Mouse (Mus musculus): Measurements from ENCODE around the gene Asb6. TPM values are rescaled to one million over a fixed set of nuclear protein-coding genes. Genes with fewer than 3 reads are reported as not detected.

Gene Asb6
- polyA plus RNA-seq, 1 experiment from 2014 or later = 38.5 TPM

DNA sequence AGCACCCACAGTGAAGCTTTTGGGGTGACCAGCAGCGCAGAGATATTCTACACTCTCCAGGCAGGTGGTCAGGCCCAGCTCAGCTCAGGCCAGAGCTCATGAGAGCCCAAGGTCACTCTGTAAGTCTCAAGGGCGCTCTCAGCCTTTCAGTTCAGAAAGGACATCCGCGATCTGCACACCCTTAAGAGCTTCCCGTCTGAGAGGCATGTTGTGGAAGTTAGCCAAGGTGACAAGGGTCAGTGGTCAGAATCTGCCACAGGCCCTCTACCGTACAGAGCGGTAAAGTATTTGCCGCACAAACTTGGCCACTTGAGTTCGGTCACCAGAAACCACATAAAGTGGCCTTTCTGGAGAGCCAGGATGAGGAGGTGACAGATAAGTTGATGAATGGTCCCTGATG, 33.4 kb upstream of the Asb6 start:
- WGBS = 91% methylated on average over 9 of the region's 9 CpGs
- 0 out of 2 replicates have a peak, but pooled peaks cover 4% of the 10 kb centered on the region for H3K4me1 ChIP-seq (ENCODE audit: control insufficient read depth, insufficient read depth, low read length)
- DNase-seq = no peak

DNA sequence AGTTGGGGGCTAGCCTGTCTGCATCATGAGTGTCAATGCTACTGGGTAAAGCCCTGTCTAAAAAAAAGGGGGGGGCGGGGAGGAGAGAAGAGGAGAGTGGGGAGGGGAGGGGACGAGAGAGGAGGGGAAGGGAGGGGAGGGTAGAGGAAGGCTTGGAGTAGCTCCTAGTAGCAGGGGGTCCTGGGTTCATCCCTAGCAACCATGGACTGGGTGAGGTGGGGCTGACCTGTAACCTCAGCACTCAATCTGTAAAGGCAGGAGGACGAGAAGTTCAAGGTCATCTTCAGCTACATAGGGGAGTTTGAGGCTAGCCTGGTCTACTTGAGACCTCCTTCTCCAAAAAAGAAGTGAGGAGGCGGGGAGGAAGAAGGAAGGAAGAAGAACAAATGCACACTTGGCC, 31.9 kb upstream of the Asb6 start:
- Histone ChIP-seq H3K9ac (replicated peaks; ENCODE audit: low read length) (no peak overlapping the region), H3K4me3 (replicated peaks; ENCODE audit: low read depth, low read length) (no peak overlapping the region), H3K4me1 (ENCODE audit: control insufficient read depth, insufficient read depth, low read length) (0 out of 2 replicates have a peak, but pooled peaks cover 4% of the 10 kb centered on the region), H3K9me3 (ENCODE audit: control insufficient read depth, low read length) (no peaks in the 10 kb centered on the region), H3K27me3 (ENCODE audit: control insufficient read depth, insufficient read depth, low read length) (peaks cover 15% of the 10 kb centered on the region; the same call in 1 of the 2 replicates), H3K4me2 (ENCODE audit: low read length) (no peak overlapping the region), H3K36me3 (ENCODE audit: control insufficient read depth, insufficient read depth, low read length) (no peaks in the 10 kb centered on the region), H3K27ac (replicated peaks; ENCODE audit: low read depth, low read length) (no peak overlapping the region)
- WGBS = 78% methylated on average over 4 of the region's 4 CpGs
- ATAC-seq (ENCODE audit: low FRiP score, low TSS enrichment) (no peak), DNase-seq (no peak)

More for the DNA sequence above, 33.4 kb upstream of the Asb6 start:
- Histone ChIP-seq H3K27me3 (ENCODE audit: control insufficient read depth, insufficient read depth, low read length) (peaks cover 15% of the 10 kb centered on the region; the same call in 1 of the 2 replicates), H3K4me3 (replicated peaks; ENCODE audit: low read depth, low read length) (no peak overlapping the region), H3K27ac (replicated peaks; ENCODE audit: low read depth, low read length) (no peak overlapping the region), H3K36me3 (ENCODE audit: control insufficient read depth, insufficient read depth, low read length) (no peaks in the 10 kb centered on the region), H3K4me2 (ENCODE audit: low read length) (no peak overlapping the region), H3K9me3 (ENCODE audit: control insufficient read depth, low read length) (no peaks in the 10 kb centered on the region), H3K9ac (replicated peaks; ENCODE audit: low read length) (no peak overlapping the region)
- ATAC-seq (ENCODE audit: low FRiP score, low TSS enrichment) = no peak

DNA sequence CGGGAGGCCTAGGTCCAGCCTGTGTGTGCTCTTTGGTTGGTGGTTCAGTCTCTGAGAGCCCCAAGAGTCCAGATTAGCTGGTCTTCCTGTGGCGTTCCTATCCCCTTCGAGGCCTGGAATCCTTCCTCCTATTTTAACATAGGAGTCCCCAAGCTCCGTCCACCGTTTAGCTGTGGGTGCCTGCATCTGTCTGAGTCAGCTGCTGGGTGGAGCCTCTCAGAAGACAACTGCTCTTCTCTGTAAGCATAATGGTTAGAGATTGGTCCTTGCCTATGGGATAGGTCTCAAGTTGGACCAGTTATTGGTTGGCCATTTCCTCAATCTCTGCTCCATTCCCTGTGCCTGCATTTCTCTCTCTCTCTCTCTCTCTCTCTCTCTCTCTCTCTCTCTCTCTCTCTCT, 29.6 kb upstream of the Asb6 start:
- 86% methylated on average over 5 of the region's 5 CpGs for WGBS
- Histone ChIP-seq H3K4me2 (ENCODE audit: low read length) (no peak overlapping the region), H3K9me3 (ENCODE audit: control insufficient read depth, low read length) (no peaks in the 10 kb centered on the region), H3K9ac (replicated peaks; ENCODE audit: low read length) (no peak overlapping the region), H3K4me3 (replicated peaks; ENCODE audit: low read depth, low read length) (no peak overlapping the region), H3K36me3 (ENCODE audit: control insufficient read depth, insufficient read depth, low read length) (no peaks in the 10 kb centered on the region), H3K4me1 (ENCODE audit: control insufficient read depth, insufficient read depth, low read length) (0 out of 2 replicates have a peak, but pooled peaks cover 3% of the 10 kb centered on the region), H3K27ac (replicated peaks; ENCODE audit: low read depth, low read length) (no peak overlapping the region), H3K27me3 (ENCODE audit: control insufficient read depth, insufficient read depth, low read length) (peaks cover 10% of the 10 kb centered on the region; the same call in 1 of the 2 replicates)
- ATAC-seq (ENCODE audit: low FRiP score, low TSS enrichment) = no peak
- DNase-seq = no peak

DNA sequence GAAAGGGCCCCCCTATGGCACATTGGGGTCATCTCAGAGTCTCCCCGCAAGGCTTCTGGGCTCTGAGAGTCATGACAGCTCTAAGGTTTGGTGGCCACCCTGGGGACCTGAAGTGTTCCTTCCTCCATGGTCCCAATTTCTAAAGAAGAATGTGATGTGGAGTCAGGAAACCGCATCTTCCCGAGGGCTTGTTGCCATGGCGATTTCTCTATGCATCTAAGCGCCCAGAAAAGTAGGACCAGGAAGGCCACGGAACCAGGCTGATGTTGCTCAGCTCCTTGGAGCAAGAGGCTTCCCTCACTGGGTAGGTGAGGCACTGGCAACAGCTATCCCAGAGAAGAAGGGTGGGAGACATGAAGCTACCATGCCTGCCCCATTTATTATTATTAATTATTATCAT, 26.9 kb upstream of the Asb6 start:
- Histone ChIP-seq H3K27ac (replicated peaks; ENCODE audit: low read depth, low read length) (no peak overlapping the region), H3K9me3 (ENCODE audit: control insufficient read depth, low read length) (no peaks in the 10 kb centered on the region), H3K27me3 (ENCODE audit: control insufficient read depth, insufficient read depth, low read length) (no peaks in the 10 kb centered on the region), H3K4me3 (replicated peaks; ENCODE audit: low read depth, low read length) (no peak overlapping the region), H3K4me2 (ENCODE audit: low read length) (no peak overlapping the region), H3K4me1 (ENCODE audit: control insufficient read depth, insufficient read depth, low read length) (peaks cover 9% of the 10 kb centered on the region; the same call in 1 of the 2 replicates), H3K9ac (replicated peaks; ENCODE audit: low read length) (no peak overlapping the region), H3K36me3 (ENCODE audit: control insufficient read depth, insufficient read depth, low read length) (no peaks in the 10 kb centered on the region)
- WGBS = 43% methylated on average over 6 of the region's 6 CpGs
- no peak for ATAC-seq (ENCODE audit: low FRiP score, low TSS enrichment)
- peak; percentile 65 for DNase-seq

DNA sequence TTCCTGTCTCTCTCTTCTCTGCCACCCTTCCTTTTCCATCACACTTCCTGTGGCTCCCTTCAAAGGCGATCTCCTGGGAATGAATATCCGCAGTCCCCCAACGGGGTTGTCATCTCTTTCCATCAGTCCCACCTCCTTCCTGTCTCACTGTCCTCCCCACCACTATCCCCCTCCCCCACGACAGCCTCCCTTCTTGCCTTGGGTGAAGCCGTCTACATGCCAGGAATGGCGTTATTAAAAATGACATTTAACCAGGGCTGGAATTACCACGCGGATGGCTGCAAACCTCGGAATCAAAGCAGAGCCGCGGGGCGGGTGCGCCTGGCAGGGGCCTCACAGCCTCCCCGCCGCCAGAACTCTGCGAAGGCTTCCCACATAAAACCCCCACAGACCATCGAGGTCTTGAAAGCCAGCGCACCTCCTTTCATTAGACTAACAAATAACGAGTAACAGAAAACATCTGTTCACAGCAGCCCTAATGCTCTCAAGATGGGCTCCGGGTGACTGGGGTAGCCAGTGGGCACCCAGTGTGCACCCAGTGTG, 22.7 kb upstream of the Asb6 start:
- Histone ChIP-seq H3K36me3 (ENCODE audit: control insufficient read depth, insufficient read depth, low read length) (no peaks in the 10 kb centered on the region), H3K4me1 (ENCODE audit: control insufficient read depth, insufficient read depth, low read length) (peaks cover 9% of the 10 kb centered on the region; the same call in 1 of the 2 replicates), H3K27me3 (ENCODE audit: control insufficient read depth, insufficient read depth, low read length) (no peaks in the 10 kb centered on the region), H3K4me2 (ENCODE audit: low read length) (no peak overlapping the region), H3K4me3 (replicated peaks; ENCODE audit: low read depth, low read length) (no peak overlapping the region), H3K9me3 (ENCODE audit: control insufficient read depth, low read length) (no peaks in the 10 kb centered on the region), H3K27ac (replicated peaks; ENCODE audit: low read depth, low read length) (0 out of 2 replicates have a peak overlapping the region, but pooled peaks have one; percentile 37), H3K9ac (replicated peaks; ENCODE audit: low read length) (no peak overlapping the region)
- no peak for ATAC-seq (ENCODE audit: low FRiP score, low TSS enrichment)
- DNase-seq = peak; percentile 28
- WGBS = 42% methylated on average over 20 of the region's 20 CpGs

DNA sequence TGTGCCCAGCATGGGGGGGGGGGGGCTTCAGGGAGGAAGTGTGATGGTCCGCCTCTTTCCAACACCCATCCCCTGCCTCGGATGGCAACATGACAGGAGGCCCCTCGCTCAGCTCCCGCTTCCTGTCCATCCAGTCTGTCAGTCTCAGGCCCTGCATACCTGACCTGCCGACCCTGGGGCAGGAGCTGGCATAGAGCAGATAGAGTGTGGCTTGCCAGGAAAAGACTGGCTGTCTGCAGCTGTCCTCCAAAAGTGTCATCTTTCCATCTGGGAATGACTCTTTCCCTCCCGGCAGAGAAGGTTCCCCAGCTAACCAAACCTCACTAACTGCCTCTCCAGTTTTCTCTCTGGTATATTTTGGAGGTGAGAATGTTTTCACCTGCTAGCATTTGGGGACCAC, 20.4 kb upstream of the Asb6 start:
- no peak for ATAC-seq (ENCODE audit: low FRiP score, low TSS enrichment)
- 64% methylated on average over 6 of the region's 6 CpGs for WGBS
- H3K36me3 ChIP-seq (ENCODE audit: control insufficient read depth, insufficient read depth, low read length) = no peaks in the 10 kb centered on the region

DNA sequence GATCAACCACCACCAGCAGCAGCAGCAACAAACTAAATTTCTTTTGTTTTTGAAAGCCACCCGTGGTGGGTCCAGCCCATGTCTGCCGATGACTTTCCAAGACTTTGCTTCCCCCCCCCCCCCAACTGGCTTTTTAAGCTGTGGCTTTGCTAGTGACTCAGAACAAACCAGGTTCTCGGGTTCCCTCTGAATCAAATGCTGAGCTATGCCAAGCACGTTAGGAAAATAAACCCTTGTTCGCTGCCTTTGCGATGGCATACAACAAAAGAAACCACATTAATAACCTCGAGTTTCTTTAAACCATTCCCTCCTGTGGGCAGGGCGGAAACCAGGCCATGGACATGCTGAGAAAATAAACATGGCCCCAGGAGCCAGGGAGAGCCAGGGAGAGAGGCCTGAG, 18.1 kb upstream of the Asb6 start:
- WGBS = 70% methylated on average over 8 of the region's 8 CpGs
- no peak overlapping the region for H3K4me2 ChIP-seq (ENCODE audit: low read length)
- ATAC-seq (ENCODE audit: low FRiP score, low TSS enrichment) (no peak), DNase-seq (no peak)
- no peak overlapping the region for H3K9ac ChIP-seq (replicated peaks; ENCODE audit: low read length)
- H3K9me3 ChIP-seq (ENCODE audit: control insufficient read depth, low read length) = no peaks in the 10 kb centered on the region
- H3K27me3 ChIP-seq (ENCODE audit: control insufficient read depth, insufficient read depth, low read length) = peaks cover 27% of the 10 kb centered on the region
- H3K36me3 ChIP-seq (ENCODE audit: control insufficient read depth, insufficient read depth, low read length) = no peaks in the 10 kb centered on the region
- H3K4me1 ChIP-seq (ENCODE audit: control insufficient read depth, insufficient read depth, low read length) = peaks cover 15% of the 10 kb centered on the region; the same call in 1 of the 2 replicates
- H3K4me3 ChIP-seq (replicated peaks; ENCODE audit: low read depth, low read length) = no peak overlapping the region
- no peak overlapping the region for H3K27ac ChIP-seq (replicated peaks; ENCODE audit: low read depth, low read length)

More for the DNA sequence above, 20.4 kb upstream of the Asb6 start:
- no peak overlapping the region for H3K4me3 ChIP-seq (replicated peaks; ENCODE audit: low read depth, low read length)
- no peak overlapping the region for H3K9ac ChIP-seq (replicated peaks; ENCODE audit: low read length)
- no peaks in the 10 kb centered on the region for H3K9me3 ChIP-seq (ENCODE audit: control insufficient read depth, low read length)
- no peak overlapping the region for H3K27ac ChIP-seq (replicated peaks; ENCODE audit: low read depth, low read length)
- no peak overlapping the region for H3K4me2 ChIP-seq (ENCODE audit: low read length)
- peaks cover 8% of the 10 kb centered on the region; the same call in 1 of the 2 replicates for H3K27me3 ChIP-seq (ENCODE audit: control insufficient read depth, insufficient read depth, low read length)
- H3K4me1 ChIP-seq (ENCODE audit: control insufficient read depth, insufficient read depth, low read length) = peaks cover 8% of the 10 kb centered on the region; the same call in 1 of the 2 replicates
- DNase-seq = no peak

DNA sequence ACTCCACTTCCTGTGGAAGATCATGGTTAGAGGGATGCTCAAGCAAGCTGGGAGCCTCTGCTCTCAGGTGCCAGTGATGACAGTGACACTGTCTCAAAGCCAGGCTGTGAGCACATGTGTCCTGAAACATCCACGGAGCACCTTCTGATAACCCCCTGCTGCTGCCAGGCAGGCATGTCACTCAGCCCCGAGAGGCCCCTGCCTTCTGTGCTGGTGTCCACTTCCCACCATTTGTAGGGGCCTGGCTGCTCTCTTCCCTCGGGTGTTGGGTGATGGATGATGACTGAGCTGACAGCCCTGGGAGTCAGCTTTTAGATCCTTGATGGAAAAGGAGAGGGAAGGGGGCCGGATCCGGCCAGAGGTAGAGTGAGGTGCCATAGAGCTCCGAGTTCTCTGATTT, 16.6 kb upstream of the Asb6 start:
- peaks cover 27% of the 10 kb centered on the region for H3K27me3 ChIP-seq (ENCODE audit: control insufficient read depth, insufficient read depth, low read length)
- ATAC-seq (ENCODE audit: low FRiP score, low TSS enrichment) = no peak
- no peak overlapping the region for H3K27ac ChIP-seq (replicated peaks; ENCODE audit: low read depth, low read length)
- 46% methylated on average over 6 of the region's 6 CpGs for WGBS
- H3K9me3 ChIP-seq (ENCODE audit: control insufficient read depth, low read length) = no peaks in the 10 kb centered on the region
- no peak overlapping the region for H3K4me2 ChIP-seq (ENCODE audit: low read length)
- peaks cover 8% of the 10 kb centered on the region; the same call in 1 of the 2 replicates for H3K4me1 ChIP-seq (ENCODE audit: control insufficient read depth, insufficient read depth, low read length)
- no peaks in the 10 kb centered on the region for H3K36me3 ChIP-seq (ENCODE audit: control insufficient read depth, insufficient read depth, low read length)
- no peak for DNase-seq
- no peak overlapping the region for H3K4me3 ChIP-seq (replicated peaks; ENCODE audit: low read depth, low read length)
- no peak overlapping the region for H3K9ac ChIP-seq (replicated peaks; ENCODE audit: low read length)

DNA sequence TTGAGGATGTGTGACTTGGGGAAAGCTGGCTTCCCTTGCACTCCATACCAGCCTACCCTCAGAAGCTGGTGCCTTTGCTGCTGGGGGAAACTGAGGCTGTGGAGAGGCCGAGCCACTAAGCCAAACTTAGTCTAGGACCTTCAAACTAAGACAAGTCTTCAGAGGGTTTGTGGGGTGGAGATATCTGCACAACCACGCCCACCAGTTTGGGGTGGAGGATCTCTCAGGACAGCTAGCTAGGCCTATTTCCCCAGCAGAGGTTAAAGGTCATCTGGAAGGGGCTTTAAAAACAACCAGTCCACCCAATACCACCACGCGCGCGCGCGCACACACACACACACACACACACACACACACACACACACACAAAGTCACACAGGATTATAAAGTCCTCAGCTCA, 16.1 kb upstream of the Asb6 start:
- no peak overlapping the region for H3K4me2 ChIP-seq (ENCODE audit: low read length)
- H3K27me3 ChIP-seq (ENCODE audit: control insufficient read depth, insufficient read depth, low read length) = peaks cover 27% of the 10 kb centered on the region
- no peaks in the 10 kb centered on the region for H3K9me3 ChIP-seq (ENCODE audit: control insufficient read depth, low read length)
- no peak overlapping the region for H3K4me3 ChIP-seq (replicated peaks; ENCODE audit: low read depth, low read length)
- H3K4me1 ChIP-seq (ENCODE audit: control insufficient read depth, insufficient read depth, low read length) = peaks cover 8% of the 10 kb centered on the region; the same call in 1 of the 2 replicates
- H3K27ac ChIP-seq (replicated peaks; ENCODE audit: low read depth, low read length) = no peak overlapping the region
- DNase-seq (no peak), ATAC-seq (ENCODE audit: low FRiP score, low TSS enrichment) (no peak)
- 85% methylated on average over 8 of the region's 8 CpGs for WGBS
- H3K36me3 ChIP-seq (ENCODE audit: control insufficient read depth, insufficient read depth, low read length) = no peaks in the 10 kb centered on the region
- no peak overlapping the region for H3K9ac ChIP-seq (replicated peaks; ENCODE audit: low read length)
